Mouse (Mus musculus): Measurements from ENCODE around the gene Gtdc1. TPM values are rescaled to one million over a fixed set of nuclear protein-coding genes. Genes with fewer than 3 reads are reported as not detected.
"Not testable (repeated sequence)": the region's sequence is repeated elsewhere in the genome, so short reads cannot be mapped to it uniquely, and the experiment has no call there.

Gtdc1 gene
- polyA plus RNA-seq, 1 experiment from 2014 or later = 9.8 TPM

GRCm38 (mm10) chr2:44633064-44633463 is 294.4 kb downstream of the Gtdc1 start:
- Histone ChIP-seq H3K27ac (ENCODE audit: low read depth, low read length) (no peak overlapping the region), H3K36me3 (ENCODE audit: control insufficient read depth, insufficient read depth, low read length) (no peaks in the 10 kb centered on the region), H3K9me3 (replicated peaks; ENCODE audit: control insufficient read depth, low read length) (no peaks in the 10 kb centered on the region), H3K4me1 (ENCODE audit: control insufficient read depth, insufficient read depth, low read length) (no peaks in the 10 kb centered on the region), H3K4me2 (no peak overlapping the region), H3K9ac (ENCODE audit: low read depth, low read length) (no peak overlapping the region), H3K27me3 (ENCODE audit: control insufficient read depth, insufficient read depth, low read length) (no peaks in the 10 kb centered on the region), H3K4me3 (ENCODE audit: low read depth, low read length) (no peak overlapping the region)
- 88% methylated on average over 5 of the region's 5 CpGs for whole genome bisulfite sequencing (ENCODE audit: insufficient replicate concordance)
- ATAC-seq (replicated peaks; ENCODE audit: insufficient number of reproducible peaks, low FRiP score, low TSS enrichment) = no peak

GRCm38 (mm10) chr2:44632584-44632983 is 294.9 kb downstream of the Gtdc1 start:
- Histone ChIP-seq H3K4me2 (no peak overlapping the region), H3K9ac (ENCODE audit: low read depth, low read length) (no peak overlapping the region), H3K27me3 (ENCODE audit: control insufficient read depth, insufficient read depth, low read length) (no peaks in the 10 kb centered on the region), H3K36me3 (ENCODE audit: control insufficient read depth, insufficient read depth, low read length) (no peaks in the 10 kb centered on the region), H3K4me1 (ENCODE audit: control insufficient read depth, insufficient read depth, low read length) (no peaks in the 10 kb centered on the region), H3K4me3 (ENCODE audit: low read depth, low read length) (no peak overlapping the region), H3K27ac (ENCODE audit: low read depth, low read length) (no peak overlapping the region), H3K9me3 (replicated peaks; ENCODE audit: control insufficient read depth, low read length) (no peaks in the 10 kb centered on the region)
- ATAC-seq (replicated peaks; ENCODE audit: insufficient number of reproducible peaks, low FRiP score, low TSS enrichment) = no peak
- WGBS (ENCODE audit: insufficient replicate concordance) = 71% methylated on average over 10 of the region's 10 CpGs

GRCm38 (mm10) chr2:44631064-44631463 is 296.4 kb downstream of the Gtdc1 start:
- no peak overlapping the region for H3K4me3 ChIP-seq (ENCODE audit: low read depth, low read length)
- no peak overlapping the region for H3K9ac ChIP-seq (ENCODE audit: low read depth, low read length)
- H3K27me3 ChIP-seq (ENCODE audit: control insufficient read depth, insufficient read depth, low read length) = no peaks in the 10 kb centered on the region
- H3K4me1 ChIP-seq (ENCODE audit: control insufficient read depth, insufficient read depth, low read length) = no peaks in the 10 kb centered on the region
- ATAC-seq (replicated peaks; ENCODE audit: insufficient number of reproducible peaks, low FRiP score, low TSS enrichment) = no peak
- no peak overlapping the region for H3K4me2 ChIP-seq
- WGBS (ENCODE audit: insufficient replicate concordance) = 73% methylated on average over 3 of the region's 3 CpGs
- no peaks in the 10 kb centered on the region for H3K9me3 ChIP-seq (replicated peaks; ENCODE audit: control insufficient read depth, low read length)
- no peaks in the 10 kb centered on the region for H3K36me3 ChIP-seq (ENCODE audit: control insufficient read depth, insufficient read depth, low read length)
- H3K27ac ChIP-seq (ENCODE audit: low read depth, low read length) = no peak overlapping the region

GRCm38 (mm10) chr2:44628778-44629177 is 298.7 kb downstream of the Gtdc1 start:
- H3K9ac ChIP-seq (ENCODE audit: low read depth, low read length) = no peak overlapping the region
- no peak for ATAC-seq (replicated peaks; ENCODE audit: insufficient number of reproducible peaks, low FRiP score, low TSS enrichment)
- WGBS (ENCODE audit: insufficient replicate concordance) = 70% methylated on average over 1 of the region's 1 CpGs
- no peaks in the 10 kb centered on the region for H3K27me3 ChIP-seq (ENCODE audit: control insufficient read depth, insufficient read depth, low read length)
- H3K4me2 ChIP-seq = no peak overlapping the region
- no peak overlapping the region for H3K27ac ChIP-seq (ENCODE audit: low read depth, low read length)
- no peaks in the 10 kb centered on the region for H3K4me1 ChIP-seq (ENCODE audit: control insufficient read depth, insufficient read depth, low read length)
- H3K9me3 ChIP-seq (replicated peaks; ENCODE audit: control insufficient read depth, low read length) = no peaks in the 10 kb centered on the region
- no peak overlapping the region for H3K4me3 ChIP-seq (ENCODE audit: low read depth, low read length)
- no peaks in the 10 kb centered on the region for H3K36me3 ChIP-seq (ENCODE audit: control insufficient read depth, insufficient read depth, low read length)

GRCm38 (mm10) chr2:44625154-44625553 is 302.3 kb downstream of the Gtdc1 start:
- Histone ChIP-seq H3K9me3 (replicated peaks; ENCODE audit: control insufficient read depth, low read length) (no peaks in the 10 kb centered on the region), H3K4me3 (ENCODE audit: low read depth, low read length) (no peak overlapping the region), H3K9ac (ENCODE audit: low read depth, low read length) (no peak overlapping the region), H3K27me3 (ENCODE audit: control insufficient read depth, insufficient read depth, low read length) (no peaks in the 10 kb centered on the region), H3K27ac (ENCODE audit: low read depth, low read length) (no peak overlapping the region), H3K36me3 (ENCODE audit: control insufficient read depth, insufficient read depth, low read length) (no peaks in the 10 kb centered on the region), H3K4me2 (no peak overlapping the region), H3K4me1 (ENCODE audit: control insufficient read depth, insufficient read depth, low read length) (no peaks in the 10 kb centered on the region)
- WGBS (ENCODE audit: insufficient replicate concordance) = 77% methylated on average over 3 of the region's 3 CpGs
- no peak for ATAC-seq (replicated peaks; ENCODE audit: insufficient number of reproducible peaks, low FRiP score, low TSS enrichment)

GRCm38 (mm10) chr2:44622471-44622870 is 305.0 kb downstream of the Gtdc1 start:
- no peak overlapping the region for H3K4me3 ChIP-seq (ENCODE audit: low read depth, low read length)
- no peaks in the 10 kb centered on the region for H3K4me1 ChIP-seq (ENCODE audit: control insufficient read depth, insufficient read depth, low read length)
- no peak for ATAC-seq (replicated peaks; ENCODE audit: insufficient number of reproducible peaks, low FRiP score, low TSS enrichment)
- H3K36me3 ChIP-seq (ENCODE audit: control insufficient read depth, insufficient read depth, low read length) = no peaks in the 10 kb centered on the region
- 80% methylated on average over 3 of the region's 3 CpGs for WGBS (ENCODE audit: insufficient replicate concordance)
- H3K4me2 ChIP-seq = no peak overlapping the region
- H3K27ac ChIP-seq (ENCODE audit: low read depth, low read length) = no peak overlapping the region
- H3K27me3 ChIP-seq (ENCODE audit: control insufficient read depth, insufficient read depth, low read length) = no peaks in the 10 kb centered on the region
- H3K9me3 ChIP-seq (replicated peaks; ENCODE audit: control insufficient read depth, low read length) = no peaks in the 10 kb centered on the region
- H3K9ac ChIP-seq (ENCODE audit: low read depth, low read length) = no peak overlapping the region

- H3K9me3 ChIP-seq (replicated peaks; ENCODE audit: control insufficient read depth, low read length); H3K36me3 ChIP-seq (ENCODE audit: control insufficient read depth, insufficient read depth, low read length); H3K4me3 ChIP-seq (ENCODE audit: low read depth, low read length); H3K9ac ChIP-seq (ENCODE audit: low read depth, low read length); H3K4me2 ChIP-seq; H3K27me3 ChIP-seq (ENCODE audit: control insufficient read depth, insufficient read depth, low read length); ATAC-seq (replicated peaks; ENCODE audit: insufficient number of reproducible peaks, low FRiP score, low TSS enrichment); H3K27ac ChIP-seq (ENCODE audit: low read depth, low read length); H3K4me1 ChIP-seq (ENCODE audit: control insufficient read depth, insufficient read depth, low read length): not testable (repeated sequence)
- 74% methylated on average over 3 of the region's 3 CpGs for WGBS (ENCODE audit: insufficient replicate concordance)
These were observed 327.8 kb downstream of the Gtdc1 start for GRCm38 (mm10) chr2:44599653-44600052.

GRCm38 (mm10) chr2:44594276-44594675 is 333.2 kb downstream of the Gtdc1 start:
- H3K27me3 ChIP-seq (ENCODE audit: control insufficient read depth, insufficient read depth, low read length) = no peaks in the 10 kb centered on the region
- H3K4me3 ChIP-seq (ENCODE audit: low read depth, low read length) = no peak overlapping the region
- no peak overlapping the region for H3K4me2 ChIP-seq
- no peaks in the 10 kb centered on the region for H3K9me3 ChIP-seq (replicated peaks; ENCODE audit: control insufficient read depth, low read length)
- no peak for ATAC-seq (replicated peaks; ENCODE audit: insufficient number of reproducible peaks, low FRiP score, low TSS enrichment)
- no peaks in the 10 kb centered on the region for H3K36me3 ChIP-seq (ENCODE audit: control insufficient read depth, insufficient read depth, low read length)
- no peak overlapping the region for H3K9ac ChIP-seq (ENCODE audit: low read depth, low read length)
- WGBS (ENCODE audit: insufficient replicate concordance) = 52% methylated on average over 1 of the region's 1 CpGs
- H3K4me1 ChIP-seq (ENCODE audit: control insufficient read depth, insufficient read depth, low read length) = no peaks in the 10 kb centered on the region
- no peak overlapping the region for H3K27ac ChIP-seq (ENCODE audit: low read depth, low read length)

- no peak overlapping the region for H3K27ac ChIP-seq (ENCODE audit: low read depth, low read length)
- H3K36me3 ChIP-seq (ENCODE audit: control insufficient read depth, insufficient read depth, low read length) = no peaks in the 10 kb centered on the region
- 75% methylated on average over 4 of the region's 4 CpGs for WGBS (ENCODE audit: insufficient replicate concordance)
- no peak overlapping the region for H3K4me3 ChIP-seq (ENCODE audit: low read depth, low read length)
- no peak overlapping the region for H3K9ac ChIP-seq (ENCODE audit: low read depth, low read length)
- H3K4me1 ChIP-seq (ENCODE audit: control insufficient read depth, insufficient read depth, low read length) = no peaks in the 10 kb centered on the region
- no peaks in the 10 kb centered on the region for H3K27me3 ChIP-seq (ENCODE audit: control insufficient read depth, insufficient read depth, low read length)
- H3K4me2 ChIP-seq = no peak overlapping the region
- H3K9me3 ChIP-seq (replicated peaks; ENCODE audit: control insufficient read depth, low read length) = no peaks in the 10 kb centered on the region
- no peak for ATAC-seq (replicated peaks; ENCODE audit: insufficient number of reproducible peaks, low FRiP score, low TSS enrichment)
These were observed 336.6 kb downstream of the Gtdc1 start for GRCm38 (mm10) chr2:44590881-44591280.
